Mouse (Mus musculus) neural tube, embryonic 13.5 days (tissue): ENCODE results near the gene Hist1h1c. TPM values are rescaled to one million over a fixed set of nuclear protein-coding genes. Genes with fewer than 3 reads are reported as not detected.
"Not testable (repeated sequence)": the region's sequence is repeated elsewhere in the genome, so short reads cannot be mapped to it uniquely, and the experiment has no call there.

Experiments used
- ATAC-seq: fragments of 200-750 bp; cut with Nextera tagmentation; 2 replicates; pipeline ENCODE4 v1.8.0; 2017; ENCODE audit warnings: low read depth, mild to moderate bottlenecking, moderate TSS enrichment, moderate library complexity
- H3K27ac ChIP-seq: fragments of 300-500 bp; sonication (generic); replicated peaks from 2 replicates; pipeline ENCODE4 v1.5.1; 2015; ENCODE audit warnings: moderate library complexity, mild to moderate bottlenecking, inconsistent platforms
- H3K27me3 ChIP-seq: fragments of 300-500 bp; sonication (generic); 2 replicates; pipeline ENCODE4 v1.6.1; 2015; ENCODE audit warnings: mild to moderate bottlenecking, inconsistent platforms
- H3K36me3 ChIP-seq: fragments of 300-500 bp; sonication (generic); 2 replicates; pipeline ENCODE4 v1.6.1; 2015; ENCODE audit warnings: mild to moderate bottlenecking, inconsistent platforms
- H3K4me1 ChIP-seq: fragments of 300-500 bp; sonication (generic); replicated peaks from 2 replicates; pipeline ENCODE4 v1.6.1; 2015; ENCODE audit warnings: inconsistent platforms
- H3K4me2 ChIP-seq: fragments of 300-500 bp; sonication (generic); 2 replicates; pipeline ENCODE4 v1.6.1; 2015; ENCODE audit warnings: inconsistent platforms, mild to moderate bottlenecking, moderate library complexity
- H3K4me3 ChIP-seq: fragments of 300-500 bp; sonication (generic); 2 replicates; pipeline ENCODE4 v1.5.1; 2015; ENCODE audit warnings: mild to moderate bottlenecking, inconsistent platforms
- H3K9ac ChIP-seq: fragments of 300-500 bp; sonication (generic); 2 replicates; pipeline ENCODE4 v1.6.1; 2015; ENCODE audit warnings: moderate library complexity, mild to moderate bottlenecking, inconsistent platforms
- H3K9me3 ChIP-seq: fragments of 300-500 bp; sonication (generic); 2 replicates; pipeline ENCODE4 v1.6.1; 2016; ENCODE audit warnings: inconsistent platforms
- WGBS: fragments of 180-500 bp; shearing (Covaris S2); methylation state at CpG from one replicate; pipeline ENCODE4 v1.1.7; 2015; 5-methylcytosine and 5-hydroxymethylcytosine counted together
- polyA plus RNA-seq: library from polyadenylated mRNA; unstranded; fragments of >200 nt; fragmentation: Nextera tagmentation; extraction: Ambion mirVana; gene quantifications from 2 replicates; pipeline ENCODE4 v1.2.1, GENCODE M21; 2015

Hist1h1c gene
- polyA plus RNA-seq, 1 experiment from 2014 or later: 12.5 TPM

GRCm38 (mm10) chr13:23749563-23750121 is 11.0 kb downstream of the Hist1h1c start:
- no peak for ATAC-seq
- H3K4me3 ChIP-seq: no peak overlapping the region
- H3K9ac ChIP-seq: no peak overlapping the region
- H3K4me2 ChIP-seq: no peak overlapping the region
- no peaks in the 10 kb centered on the region for H3K36me3 ChIP-seq
- peaks cover 29% of the 10 kb centered on the region for H3K4me1 ChIP-seq
- WGBS: 89% methylated on average over 5 of the region's 5 CpGs
- no peak overlapping the region; the same call in 1 of the 2 replicates for H3K27ac ChIP-seq
- no peaks in the 10 kb centered on the region for H3K9me3 ChIP-seq
- H3K27me3 ChIP-seq: no peaks in the 10 kb centered on the region

DNA sequence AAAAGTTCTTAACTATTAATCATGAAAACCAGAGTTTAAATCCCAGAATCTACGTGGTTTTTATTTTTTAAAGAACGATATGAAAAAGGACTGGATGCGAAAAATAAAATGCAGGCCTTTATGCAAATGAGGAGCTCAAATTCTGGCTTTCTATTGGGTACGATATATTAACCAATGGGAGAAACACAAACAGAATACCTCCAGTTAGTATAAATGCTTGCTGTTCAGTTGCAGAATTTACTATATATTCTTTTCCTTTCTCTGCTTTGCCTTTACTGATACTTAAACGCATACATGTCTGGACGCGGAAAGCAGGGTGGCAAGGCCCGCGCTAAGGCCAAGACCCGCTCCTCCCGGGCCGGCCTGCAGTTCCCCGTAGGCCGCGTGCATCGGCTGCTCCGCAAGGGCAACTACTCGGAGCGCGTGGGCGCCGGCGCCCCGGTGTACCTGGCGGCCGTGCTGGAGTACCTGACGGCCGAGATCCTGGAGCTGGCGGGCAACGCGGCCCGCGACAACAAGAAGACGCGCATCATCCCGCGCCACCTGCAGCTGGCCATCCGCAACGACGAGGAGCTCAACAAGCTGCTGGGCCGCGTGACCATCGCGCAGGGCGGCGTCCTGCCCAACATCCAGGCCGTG is 12.3 kb downstream of the Hist1h1c start, which contains the start of gene Hist1h2ab:
TSS of gene Hist1h2ab (plus strand) at position 288 of the 639 bp plus-strand sequence.
- ATAC-seq: peak; percentile 40; the same call in 1 of the 2 replicates
- H3K9me3 ChIP-seq, H3K36me3 ChIP-seq, H3K27me3 ChIP-seq: not testable (repeated sequence)
- Histone ChIP-seq H3K4me1 (peaks cover 29% of the 10 kb centered on the region), H3K27ac (peak within 1 kb of the TSS; percentile 95), H3K9ac (peak within 1 kb of the TSS; percentile 66), H3K4me2 (peak within 1 kb of the TSS; percentile 67), H3K4me3 (peak within 1 kb of the TSS; percentile 45)
- WGBS: 2% methylated on average over 33 of the region's 47 CpGs

- Histone ChIP-seq H3K4me1 (peaks cover 29% of the 10 kb centered on the region), H3K4me3 (peak overlapping the region; percentile 45), H3K36me3 (no peaks in the 10 kb centered on the region), H3K27me3 (no peaks in the 10 kb centered on the region), H3K9me3 (no peaks in the 10 kb centered on the region), H3K4me2 (peak overlapping the region; percentile 67), H3K9ac (peak overlapping the region; percentile 66; the same call in 1 of the 2 replicates), H3K27ac (peak overlapping the region; percentile 95)
- under 1% methylated on average over 11 of the region's 11 CpGs for WGBS
- ATAC-seq: peak; percentile 44; the same call in 1 of the 2 replicates
These were observed 12.9 kb downstream of the Hist1h1c start for GRCm38 (mm10) chr13:23751478-23751956.

DNA sequence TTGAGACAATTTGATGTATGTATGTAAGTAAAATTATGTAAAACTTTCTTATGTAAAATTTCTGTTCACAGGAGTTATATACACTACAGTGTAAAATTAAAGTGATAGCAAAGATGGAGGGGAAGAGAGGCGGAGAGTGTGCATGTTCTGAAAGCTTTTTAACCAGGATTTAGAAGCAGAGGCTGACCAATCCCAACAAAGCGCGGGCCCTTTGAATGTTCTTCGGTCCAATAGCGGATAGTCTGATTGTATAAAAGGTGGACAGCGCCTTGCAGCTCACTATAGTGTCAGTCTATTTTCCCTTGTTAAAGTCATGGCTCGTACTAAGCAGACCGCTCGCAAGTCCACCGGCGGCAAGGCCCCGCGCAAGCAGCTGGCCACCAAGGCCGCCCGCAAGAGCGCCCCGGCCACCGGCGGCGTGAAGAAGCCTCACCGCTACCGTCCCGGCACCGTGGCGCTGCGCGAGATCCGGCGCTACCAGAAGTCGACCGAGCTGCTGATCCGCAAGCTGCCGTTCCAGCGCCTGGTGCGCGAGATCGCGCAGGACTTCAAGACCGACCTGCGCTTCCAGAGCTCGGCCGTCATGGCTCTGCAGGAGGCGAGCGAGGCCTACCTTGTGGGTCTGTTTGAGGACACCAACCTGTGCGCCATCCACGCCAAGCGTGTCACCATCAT is 13.6 kb downstream of the Hist1h1c start, which contains the start of gene Hist1h3b:
TSS of gene Hist1h3b (plus strand) at position 201 of the 675 bp plus-strand sequence.
- H3K27ac ChIP-seq: peak within 1 kb of the TSS; percentile 95
- H3K36me3 ChIP-seq, H3K27me3 ChIP-seq, H3K9me3 ChIP-seq: not testable (repeated sequence)
- peak within 1 kb of the TSS; percentile 67 for H3K4me2 ChIP-seq
- peaks cover 27% of the 10 kb centered on the region for H3K4me1 ChIP-seq
- ATAC-seq: peak; percentile 76
- H3K4me3 ChIP-seq: peak within 1 kb of the TSS; percentile 45
- WGBS: 1% methylated on average over 16 of the region's 47 CpGs
- peak within 1 kb of the TSS; percentile 66 for H3K9ac ChIP-seq

DNA sequence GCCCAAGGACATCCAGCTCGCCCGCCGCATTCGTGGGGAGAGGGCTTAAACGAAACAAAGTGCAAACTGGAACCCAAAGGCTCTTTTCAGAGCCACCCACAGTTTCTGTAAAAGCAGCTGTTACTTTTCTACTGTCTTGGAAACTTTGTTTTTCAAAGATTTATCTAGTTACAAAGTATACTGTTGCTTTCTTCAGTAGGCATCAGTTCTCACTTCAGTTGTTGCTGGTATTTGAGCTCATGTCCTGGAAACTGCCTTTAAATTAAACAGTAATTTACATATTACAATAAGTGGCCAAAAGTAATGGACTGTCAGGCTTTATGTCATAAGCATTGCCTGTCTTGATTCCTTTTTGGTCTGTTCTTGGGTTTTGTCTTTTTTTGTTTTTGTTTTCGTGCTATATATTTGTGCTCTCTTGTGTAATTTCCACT is 14.1 kb downstream of the Hist1h1c start:
- H3K4me1 ChIP-seq: peaks cover 26% of the 10 kb centered on the region
- H3K27me3 ChIP-seq: no peaks in the 10 kb centered on the region
- peak overlapping the region; percentile 1; the same call in 1 of the 2 replicates for H3K27ac ChIP-seq
- 4% methylated on average over 6 of the region's 6 CpGs for WGBS
- H3K4me2 ChIP-seq: peak overlapping the region; percentile 67
- ATAC-seq: no peak
- H3K4me3 ChIP-seq: peak overlapping the region; percentile 23; the same call in 1 of the 2 replicates
- no peaks in the 10 kb centered on the region for H3K36me3 ChIP-seq
- H3K9ac ChIP-seq: no peak overlapping the region
- H3K9me3 ChIP-seq: no peaks in the 10 kb centered on the region

DNA sequence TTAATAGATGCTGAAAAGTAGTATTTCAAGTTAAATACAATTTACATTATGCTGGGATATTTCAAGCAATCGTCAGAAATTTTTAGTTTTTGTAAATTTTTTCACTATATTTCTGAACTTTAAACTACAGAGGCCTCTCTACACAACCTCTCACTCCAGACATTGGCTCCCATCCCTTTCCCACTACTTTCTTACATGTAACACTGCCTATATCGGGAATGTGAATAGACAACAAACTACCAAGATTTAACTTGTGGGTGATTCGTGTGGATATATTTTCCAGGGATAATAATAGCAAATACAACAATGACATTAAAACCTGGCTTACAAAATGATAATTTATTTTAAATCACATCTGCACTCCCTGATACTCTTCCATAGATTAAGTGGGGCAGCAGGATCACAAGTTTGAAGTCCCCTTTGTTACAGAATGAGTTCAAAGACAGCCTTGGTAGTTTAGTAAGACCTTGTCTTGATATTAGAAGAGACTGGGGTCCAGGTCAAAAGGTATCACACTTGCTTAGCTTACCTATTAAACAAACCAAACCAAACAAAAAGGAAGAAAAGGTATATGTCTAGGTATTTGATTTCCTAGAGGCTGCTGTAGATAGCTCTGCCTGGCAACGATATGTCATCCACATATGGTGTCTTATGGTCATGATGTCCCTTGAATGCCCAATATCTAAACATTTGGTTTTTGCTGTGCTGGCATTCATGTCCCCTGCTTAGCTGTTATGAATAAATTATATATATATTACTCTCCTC is 14.9 kb downstream of the Hist1h1c start:
- H3K4me1 ChIP-seq: peaks cover 18% of the 10 kb centered on the region
- peak overlapping the region; percentile 67; the same call in 1 of the 2 replicates for H3K4me2 ChIP-seq
- ATAC-seq: no peak

GRCm38 (mm10) chr13:23755000-23755399 is 16.4 kb downstream of the Hist1h1c start:
- Histone ChIP-seq H3K9me3 (no peaks in the 10 kb centered on the region), H3K4me1 (peaks cover 19% of the 10 kb centered on the region), H3K36me3 (no peaks in the 10 kb centered on the region), H3K9ac (no peak overlapping the region), H3K27ac (no peak overlapping the region), H3K27me3 (no peaks in the 10 kb centered on the region), H3K4me2 (no peak overlapping the region), H3K4me3 (no peak overlapping the region)
- ATAC-seq: no peak

More for the DNA sequence above, 14.9 kb downstream of the Hist1h1c start:
- WGBS: 57% methylated on average over 4 of the region's 4 CpGs
- Histone ChIP-seq H3K9ac (no peak overlapping the region), H3K27ac (no peak overlapping the region), H3K27me3 (no peaks in the 10 kb centered on the region), H3K36me3 (no peaks in the 10 kb centered on the region), H3K4me3 (no peak overlapping the region), H3K9me3 (no peaks in the 10 kb centered on the region)

DNA sequence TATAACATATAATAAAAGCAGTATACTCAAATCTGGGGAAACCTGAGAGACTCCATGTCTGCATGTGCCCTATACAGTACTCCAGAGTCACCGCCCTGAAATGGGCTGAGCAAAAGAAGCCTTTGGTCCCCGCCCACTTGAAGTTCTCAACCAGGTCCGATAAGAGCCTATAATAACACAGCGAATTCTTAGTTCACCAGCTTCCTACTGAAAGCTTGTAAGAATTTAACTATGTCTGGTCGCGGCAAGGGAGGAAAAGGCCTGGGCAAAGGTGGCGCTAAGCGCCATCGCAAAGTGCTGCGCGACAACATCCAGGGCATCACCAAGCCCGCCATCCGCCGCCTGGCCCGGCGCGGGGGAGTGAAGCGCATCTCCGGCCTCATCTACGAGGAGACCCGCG is 18.2 kb downstream of the Hist1h1c start, which contains the start of gene Hist1h4b:
TSS of gene Hist1h4b (plus strand) at position 224 of the 400 bp plus-strand sequence.
- Histone ChIP-seq H3K9ac (peak within 1 kb of the TSS; percentile 61), H3K36me3 (no peaks in the 10 kb centered on the region), H3K27me3 (no peaks in the 10 kb centered on the region), H3K4me3 (peak within 1 kb of the TSS; percentile 37), H3K4me2 (peak within 1 kb of the TSS; percentile 65), H3K9me3 (no peaks in the 10 kb centered on the region), H3K27ac (peak within 1 kb of the TSS; percentile 88), H3K4me1 (peaks cover 24% of the 10 kb centered on the region)
- ATAC-seq: peak; percentile 77
- WGBS: 0% methylated on average over 17 of the region's 22 CpGs

DNA sequence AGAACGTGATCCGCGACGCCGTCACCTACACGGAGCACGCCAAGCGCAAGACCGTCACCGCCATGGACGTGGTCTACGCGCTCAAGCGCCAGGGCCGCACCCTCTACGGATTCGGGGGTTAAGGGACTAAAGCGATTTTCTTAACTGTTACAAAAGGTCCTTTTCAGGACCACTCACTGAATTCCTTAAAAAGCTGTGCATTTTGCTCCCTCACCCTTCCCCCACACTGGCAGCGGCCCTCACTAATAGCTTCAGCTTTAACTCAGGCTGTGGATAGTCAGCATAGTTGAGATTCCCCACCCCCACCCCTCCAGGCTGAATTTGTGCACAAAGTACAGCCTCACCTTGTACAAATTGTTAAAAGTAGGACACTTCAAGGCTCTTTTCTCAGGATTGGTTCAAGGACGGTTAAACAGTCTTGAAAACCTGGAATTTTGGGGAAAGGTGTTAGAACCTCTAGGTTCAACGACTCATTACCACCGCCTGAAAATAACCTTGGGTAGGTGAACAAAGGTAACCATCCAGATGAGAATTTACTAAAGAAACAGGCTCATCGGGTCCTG is 18.7 kb downstream of the Hist1h1c start:
- Histone ChIP-seq H3K9ac (peak overlapping the region; percentile 61), H3K4me1 (peaks cover 25% of the 10 kb centered on the region), H3K27ac (peak overlapping the region; percentile 88), H3K36me3 (no peaks in the 10 kb centered on the region), H3K4me2 (peak overlapping the region; percentile 65), H3K4me3 (peak overlapping the region; percentile 37), H3K27me3 (no peaks in the 10 kb centered on the region), H3K9me3 (no peaks in the 10 kb centered on the region)
- ATAC-seq: peak; percentile 16; the same call in 1 of the 2 replicates
- WGBS: 1% methylated on average over 23 of the region's 23 CpGs

DNA sequence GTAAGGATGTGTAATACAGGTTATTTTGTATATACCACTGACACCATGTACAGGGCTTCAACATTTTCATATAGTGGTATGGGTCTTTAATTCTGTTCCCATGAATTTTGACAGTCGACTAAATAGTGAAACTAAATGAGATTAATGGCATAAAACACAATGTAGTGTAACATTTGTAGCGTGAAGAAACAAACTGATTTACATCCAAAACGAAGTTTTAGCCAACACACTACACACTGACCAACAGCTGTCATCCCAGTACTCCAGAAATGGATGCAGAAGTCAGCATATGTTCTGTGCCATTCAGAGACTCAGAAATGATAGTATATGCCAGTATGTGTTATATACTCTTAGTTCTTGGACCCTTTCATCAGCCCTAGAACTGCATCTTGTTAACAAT is 19.3 kb downstream of the Hist1h1c start:
- no peak for ATAC-seq
- WGBS: 41% methylated on average over 3 of the region's 3 CpGs
- peak overlapping the region; percentile 65 for H3K4me2 ChIP-seq
- H3K4me1 ChIP-seq: peaks cover 23% of the 10 kb centered on the region
- H3K36me3 ChIP-seq: no peaks in the 10 kb centered on the region
- no peak overlapping the region for H3K27ac ChIP-seq
- no peak overlapping the region for H3K4me3 ChIP-seq
- H3K9me3 ChIP-seq: no peaks in the 10 kb centered on the region
- no peaks in the 10 kb centered on the region for H3K27me3 ChIP-seq
- H3K9ac ChIP-seq: no peak overlapping the region

GRCm38 (mm10) chr13:23759251-23759771 is 20.7 kb downstream of the Hist1h1c start:
- Histone ChIP-seq H3K4me2 (no peak overlapping the region), H3K4me3 (no peak overlapping the region), H3K27me3 (no peaks in the 10 kb centered on the region), H3K9ac (no peak overlapping the region), H3K36me3 (no peaks in the 10 kb centered on the region), H3K4me1 (peaks cover 31% of the 10 kb centered on the region), H3K27ac (no peak overlapping the region), H3K9me3 (no peaks in the 10 kb centered on the region)
- no peak for ATAC-seq
- 24% methylated on average over 3 of the region's 3 CpGs for WGBS
